Mouse (Mus musculus) hindbrain, embryonic 16.5 days (tissue): ENCODE measurements at regions not wholly inside any gene's neighbourhood (a gene's known extent, or its start where the extent isn't known, plus 50 kb on each side); places are given as distances from the start of the nearest gene placed in this dataset.

Experiments
- ATAC-seq: fragments of 200-750 bp; cut with Nextera tagmentation; 2 replicates; pipeline ENCODE4 v1.8.0; 2017; ENCODE audit warnings: moderate TSS enrichment, moderate library complexity
- H3K27ac ChIP-seq: fragments of 300-500 bp; sonication (generic); 2 replicates; pipeline ENCODE4 v1.5.1; 2014; ENCODE audit warnings: low read depth, mild to moderate bottlenecking, control low read depth, low read length, moderate library complexity
- H3K27me3 ChIP-seq: fragments of 300-500 bp; sonication (generic); replicated peaks from 2 replicates; pipeline ENCODE4 v1.6.1; 2014; ENCODE audit warnings: low read length; ENCODE audit not compliant: control insufficient read depth, insufficient read depth
- H3K36me3 ChIP-seq: fragments of 300-500 bp; sonication (generic); 2 replicates; pipeline ENCODE4 v1.6.1; 2014; ENCODE audit warnings: mild to moderate bottlenecking, low read length, moderate library complexity, mixed read lengths; ENCODE audit not compliant: control insufficient read depth, insufficient read depth
- H3K4me1 ChIP-seq: fragments of 300-500 bp; sonication (generic); 2 replicates; pipeline ENCODE4 v1.6.1; 2014; ENCODE audit warnings: low read depth, low read length; ENCODE audit not compliant: control insufficient read depth, insufficient read depth
- H3K4me2 ChIP-seq: fragments of 300-500 bp; sonication (generic); 2 replicates; pipeline ENCODE4 v1.6.1; 2014; ENCODE audit warnings: mild to moderate bottlenecking, low read length, control low read depth, moderate library complexity
- H3K4me3 ChIP-seq: fragments of 300-500 bp; sonication (generic); 2 replicates; pipeline ENCODE4 v1.5.1; 2014; ENCODE audit warnings: mild to moderate bottlenecking, low read length, control low read depth, moderate library complexity
- H3K9ac ChIP-seq: fragments of 300-500 bp; sonication (generic); 2 replicates; pipeline ENCODE4 v1.6.1; 2014; ENCODE audit warnings: low read depth, mild to moderate bottlenecking, control low read depth, low read length, moderate library complexity
- H3K9me3 ChIP-seq: fragments of 300-500 bp; sonication (generic); 2 replicates; pipeline ENCODE4 v1.6.1; 2014; ENCODE audit warnings: mild to moderate bottlenecking, low read length, moderate library complexity; ENCODE audit not compliant: control insufficient read depth
- WGBS: fragments of 180-500 bp; shearing (Covaris S2); extraction: QIAGEN DNeasy Blood & Tissue Kit; methylation state at CpG from one replicate; pipeline ENCODE4 v1.1.7; 2014; 5-methylcytosine and 5-hydroxymethylcytosine counted together

DNA sequence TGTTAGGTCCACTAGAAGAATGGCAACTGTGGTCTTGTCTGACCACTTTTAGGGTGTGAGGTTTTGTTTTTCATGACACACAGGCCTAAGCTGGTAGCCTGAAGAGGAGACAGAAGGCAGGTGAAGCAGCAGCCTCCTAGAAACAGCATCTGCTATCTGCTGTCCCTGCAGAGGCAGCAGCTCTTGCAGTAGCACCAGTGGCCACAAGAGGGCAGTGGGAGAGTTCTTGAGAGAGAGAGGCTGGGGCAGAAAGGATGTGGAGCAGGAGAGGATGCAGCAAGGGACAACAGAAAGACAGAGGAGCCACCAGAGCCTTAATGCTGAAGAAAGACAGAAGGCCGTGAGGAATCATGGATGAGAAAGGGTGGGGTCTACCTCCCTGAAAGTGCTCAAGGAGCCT is 88.1 kb upstream of the Usp51 start:
- WGBS, result 42% methylated on average over 1 of the region's 1 CpGs
- peak; percentile 58; the same call in 1 of the 2 replicates for ATAC-seq
- H3K27me3 ChIP-seq, result no peaks in the 10 kb centered on the region

DNA sequence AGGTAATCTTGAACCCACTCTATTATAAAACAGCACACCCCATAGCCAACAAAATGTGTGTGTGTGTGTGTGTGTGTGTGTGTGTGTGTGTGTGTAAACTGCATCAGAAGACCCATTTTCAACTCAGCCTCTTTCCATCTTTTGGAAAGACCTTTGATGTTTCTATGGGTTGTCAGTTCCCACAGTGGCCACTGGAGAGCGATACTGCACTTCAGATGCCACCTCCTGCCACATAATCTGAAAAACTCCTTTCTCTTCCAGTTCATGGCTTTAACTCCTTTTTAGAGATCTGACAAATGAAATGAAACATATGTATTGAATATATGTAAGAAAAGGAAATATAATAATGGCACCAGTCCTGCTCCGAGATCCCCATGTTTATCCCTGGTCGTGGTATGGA is 79.3 kb upstream of the Usp51 start:
- no peak overlapping the region for H3K4me2 ChIP-seq
- WGBS, result 56% methylated on average over 3 of the region's 3 CpGs

More for the DNA sequence above, 88.1 kb upstream of the Usp51 start:
- Histone ChIP-seq H3K36me3 (no peaks in the 10 kb centered on the region), H3K4me3 (no peak overlapping the region), H3K4me2 (no peak overlapping the region), H3K9me3 (no peaks in the 10 kb centered on the region), H3K27ac (no peak overlapping the region), H3K4me1 (no peaks in the 10 kb centered on the region), H3K9ac (no peak overlapping the region)

DNA sequence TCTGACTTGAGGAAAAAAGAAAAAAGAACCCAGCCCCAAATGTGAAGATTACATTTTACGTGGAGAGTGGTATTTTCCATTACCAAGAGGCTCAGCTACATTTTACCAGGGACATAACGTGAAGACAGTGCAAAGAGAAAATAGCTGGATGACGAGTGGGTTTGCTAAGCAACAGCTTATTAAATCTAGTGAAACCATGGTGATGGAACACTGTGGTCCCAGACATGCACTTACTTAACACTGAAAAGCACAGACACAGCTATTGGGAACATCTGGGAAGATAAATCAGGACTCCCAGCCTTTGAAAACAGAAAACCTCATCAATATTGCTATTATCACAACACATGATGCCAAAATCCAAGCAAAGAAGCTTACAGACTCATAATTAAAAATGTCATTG is 60.1 kb upstream of the Usp51 start:
- H3K27ac ChIP-seq, result no peak overlapping the region
- 29% methylated on average over 3 of the region's 3 CpGs for WGBS
- no peak overlapping the region for H3K4me3 ChIP-seq

More for the DNA sequence above, 79.3 kb upstream of the Usp51 start:
- no peak overlapping the region for H3K9ac ChIP-seq
- H3K9me3 ChIP-seq, result no peaks in the 10 kb centered on the region
- H3K36me3 ChIP-seq, result no peaks in the 10 kb centered on the region
- H3K4me3 ChIP-seq, result no peak overlapping the region
- H3K4me1 ChIP-seq, result no peaks in the 10 kb centered on the region
- H3K27me3 ChIP-seq, result no peaks in the 10 kb centered on the region
- no peak for ATAC-seq
- no peak overlapping the region for H3K27ac ChIP-seq

More for the DNA sequence above, 60.1 kb upstream of the Usp51 start:
- no peaks in the 10 kb centered on the region for H3K9me3 ChIP-seq
- no peak overlapping the region for H3K4me2 ChIP-seq
- H3K4me1 ChIP-seq, result no peaks in the 10 kb centered on the region
- no peak overlapping the region for H3K9ac ChIP-seq
- peak; percentile 58; the same call in 1 of the 2 replicates for ATAC-seq
- H3K36me3 ChIP-seq, result no peaks in the 10 kb centered on the region
- H3K27me3 ChIP-seq, result no peaks in the 10 kb centered on the region
